Mouse (Mus musculus) forebrain, embryonic 11.5 days (tissue): Measurements from ENCODE around the gene Opn3. TPM values are rescaled to one million over a fixed set of nuclear protein-coding genes. Genes with fewer than 3 reads are reported as not detected.

Source experiments
- ATAC-seq: fragments of 200-750 bp; cut with Nextera tagmentation; replicated peaks from 2 replicates; pipeline ENCODE4 v1.8.0; 2017; ENCODE audit warnings: moderate TSS enrichment; ENCODE audit not compliant: low FRiP score
- DNase-seq: peaks from one replicate; pipeline ENCODE4 v3.0.0-alpha.2; 2017; ENCODE audit warnings: low spot score
- H3K27ac ChIP-seq: fragments of 300-500 bp; sonication (generic); 2 replicates; pipeline ENCODE4 v1.5.1; 2014; ENCODE audit warnings: low read depth, low read length
- H3K27me3 ChIP-seq: fragments of 300-500 bp; sonication (generic); 2 replicates; pipeline ENCODE4 v1.6.1; 2014; ENCODE audit warnings: mild to moderate bottlenecking, low read length, mixed read lengths; ENCODE audit not compliant: control insufficient read depth, insufficient read depth
- H3K36me3 ChIP-seq: fragments of 300-500 bp; sonication (generic); 2 replicates; pipeline ENCODE4 v1.6.1; 2014; ENCODE audit warnings: mild to moderate bottlenecking, low read length, moderate library complexity, mixed read lengths; ENCODE audit not compliant: control insufficient read depth, insufficient read depth
- H3K4me1 ChIP-seq: fragments of 300-500 bp; sonication (generic); replicated peaks from 2 replicates; pipeline ENCODE4 v1.6.1; 2014; ENCODE audit warnings: low read length, mixed read lengths; ENCODE audit not compliant: control insufficient read depth, insufficient read depth
- H3K4me2 ChIP-seq: fragments of 300-500 bp; sonication (generic); 2 replicates; pipeline ENCODE4 v1.6.1; 2014; ENCODE audit warnings: low read depth, mild to moderate bottlenecking, low read length, moderate library complexity, mixed read lengths; ENCODE audit not compliant: severe bottlenecking
- H3K4me3 ChIP-seq: fragments of 300-500 bp; sonication (generic); 2 replicates; pipeline ENCODE4 v1.5.1; 2014; ENCODE audit warnings: low read depth, low read length
- H3K9ac ChIP-seq: fragments of 300-500 bp; sonication (generic); 2 replicates; pipeline ENCODE4 v1.6.1; 2014; ENCODE audit warnings: low read length
- H3K9me3 ChIP-seq: fragments of 300-500 bp; sonication (generic); 2 replicates; pipeline ENCODE4 v1.6.1; 2016; ENCODE audit warnings: low read length, mixed read lengths; ENCODE audit not compliant: control insufficient read depth
- WGBS: fragments of 180-500 bp; shearing (Covaris S2); extraction: QIAGEN DNeasy Blood & Tissue Kit; methylation state at CpG from one replicate; pipeline ENCODE4 v1.1.7; 2014; 5-methylcytosine and 5-hydroxymethylcytosine counted together
- polyA plus RNA-seq: library from polyadenylated mRNA; unstranded; fragments of >200 nt; fragmentation: Nextera tagmentation; extraction: Ambion mirVana; gene quantifications from 2 replicates; pipeline ENCODE4 v1.2.1, GENCODE M21; 2014

Opn3 gene
- polyA plus RNA-seq, 1 experiment from 2014 or later = 11.5 TPM

GRCm38 (mm10) chr1:175640435-175641150 is 52.0 kb downstream of the Opn3 start:
- Histone ChIP-seq H3K9ac (no peak overlapping the region), H3K27me3 (no peaks in the 10 kb centered on the region)
- WGBS = 88% methylated on average over 6 of the region's 6 CpGs

GRCm38 (mm10) chr1:175639072-175639471 is 53.5 kb downstream of the Opn3 start:
- no peak for ATAC-seq
- H3K27ac ChIP-seq = no peak overlapping the region

More at GRCm38 (mm10) chr1:175640435-175641150, 52.0 kb downstream of the Opn3 start:
- Histone ChIP-seq H3K4me2 (no peak overlapping the region), H3K36me3 (no peaks in the 10 kb centered on the region), H3K4me3 (no peak overlapping the region), H3K27ac (no peak overlapping the region), H3K4me1 (no peaks in the 10 kb centered on the region), H3K9me3 (no peaks in the 10 kb centered on the region)
- ATAC-seq (no peak), DNase-seq (no peak)

GRCm38 (mm10) chr1:175637677-175638076 is 54.9 kb downstream of the Opn3 start:
- no peak overlapping the region for H3K4me2 ChIP-seq
- no peaks in the 10 kb centered on the region for H3K27me3 ChIP-seq
- H3K27ac ChIP-seq = no peak overlapping the region
- no peaks in the 10 kb centered on the region for H3K4me1 ChIP-seq
- H3K36me3 ChIP-seq = no peaks in the 10 kb centered on the region
- WGBS = 79% methylated on average over 7 of the region's 7 CpGs
- no peaks in the 10 kb centered on the region for H3K9me3 ChIP-seq
- no peak overlapping the region for H3K9ac ChIP-seq
- DNase-seq (no peak), ATAC-seq (no peak)
- no peak overlapping the region for H3K4me3 ChIP-seq

More at GRCm38 (mm10) chr1:175639072-175639471, 53.5 kb downstream of the Opn3 start:
- Histone ChIP-seq H3K4me3 (no peak overlapping the region), H3K4me2 (no peak overlapping the region), H3K9ac (no peak overlapping the region), H3K9me3 (no peaks in the 10 kb centered on the region), H3K4me1 (no peaks in the 10 kb centered on the region), H3K27me3 (no peaks in the 10 kb centered on the region), H3K36me3 (no peaks in the 10 kb centered on the region)
- no peak for DNase-seq
- WGBS = 85% methylated on average over 7 of the region's 7 CpGs

GRCm38 (mm10) chr1:175632470-175632869 is 60.1 kb downstream of the Opn3 start:
- Histone ChIP-seq H3K4me1 (no peaks in the 10 kb centered on the region), H3K9ac (no peak overlapping the region), H3K4me3 (no peak overlapping the region), H3K27me3 (no peaks in the 10 kb centered on the region), H3K9me3 (no peaks in the 10 kb centered on the region), H3K4me2 (no peak overlapping the region), H3K36me3 (no peaks in the 10 kb centered on the region), H3K27ac (no peak overlapping the region)
- no peak for DNase-seq
- ATAC-seq = no peak
- WGBS = 97% methylated on average over 14 of the region's 14 CpGs

- Histone ChIP-seq H3K4me3 (no peak overlapping the region), H3K4me1 (no peaks in the 10 kb centered on the region), H3K36me3 (no peaks in the 10 kb centered on the region), H3K27ac (no peak overlapping the region), H3K9me3 (no peaks in the 10 kb centered on the region), H3K9ac (no peak overlapping the region), H3K27me3 (no peaks in the 10 kb centered on the region), H3K4me2 (no peak overlapping the region)
- DNase-seq = no peak
- no peak for ATAC-seq
- WGBS = 87% methylated on average over 10 of the region's 10 CpGs
Observed at GRCm38 (mm10) chr1:175631721-175632221, 60.8 kb downstream of the Opn3 start.

DNA sequence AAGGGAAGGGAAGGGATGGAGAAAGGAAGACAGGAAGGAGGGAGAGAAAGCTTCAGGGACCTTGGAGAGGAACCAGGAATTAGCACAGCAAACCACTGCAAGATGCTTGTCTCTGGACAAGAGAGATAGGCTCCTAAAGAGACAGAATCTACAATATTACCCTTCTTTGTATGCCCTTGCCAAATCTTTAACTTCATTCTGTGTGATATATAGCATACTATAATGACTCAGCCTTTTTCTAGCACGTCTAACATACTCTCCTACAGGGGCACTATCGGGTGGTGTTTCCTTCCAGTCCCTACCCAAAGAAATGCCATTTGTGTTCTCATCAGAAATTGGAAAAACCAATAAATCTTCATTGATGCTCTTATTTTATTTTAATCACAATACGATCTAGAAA is 61.5 kb downstream of the Opn3 start:
- no peaks in the 10 kb centered on the region for H3K9me3 ChIP-seq
- 85% methylated on average over 3 of the region's 3 CpGs for WGBS
- DNase-seq = no peak

DNA sequence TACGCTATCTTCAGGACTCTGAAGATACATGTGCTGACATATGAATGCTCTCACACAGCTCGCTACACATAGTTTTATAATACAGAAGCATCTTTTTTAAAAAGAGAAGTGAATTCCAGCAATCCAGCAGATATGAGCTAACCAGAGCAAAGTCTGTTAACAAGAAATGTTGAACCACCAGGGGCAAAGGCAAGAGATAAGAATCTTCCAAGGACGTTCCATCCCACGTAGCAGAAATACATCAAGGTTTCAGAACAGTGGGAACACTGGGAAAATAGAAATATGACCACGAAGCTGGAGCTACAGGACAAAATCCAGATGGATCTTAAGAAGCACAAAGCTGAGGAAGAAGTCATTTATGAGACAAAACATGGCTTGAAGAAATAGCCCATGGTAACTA is 62.2 kb downstream of the Opn3 start:
- no peaks in the 10 kb centered on the region for H3K4me1 ChIP-seq
- H3K4me3 ChIP-seq = no peak overlapping the region
- WGBS = 89% methylated on average over 5 of the region's 5 CpGs
- H3K27me3 ChIP-seq = no peaks in the 10 kb centered on the region
- no peaks in the 10 kb centered on the region for H3K9me3 ChIP-seq
- no peak for DNase-seq
- no peak overlapping the region for H3K27ac ChIP-seq
- no peak for ATAC-seq
- no peak overlapping the region for H3K9ac ChIP-seq
- H3K36me3 ChIP-seq = no peaks in the 10 kb centered on the region
- H3K4me2 ChIP-seq = no peak overlapping the region

More for the DNA sequence above, 61.5 kb downstream of the Opn3 start:
- Histone ChIP-seq H3K4me3 (no peak overlapping the region), H3K27ac (no peak overlapping the region), H3K36me3 (no peaks in the 10 kb centered on the region), H3K27me3 (no peaks in the 10 kb centered on the region), H3K4me2 (no peak overlapping the region), H3K4me1 (no peaks in the 10 kb centered on the region), H3K9ac (no peak overlapping the region)
- no peak for ATAC-seq

- no peak overlapping the region for H3K27ac ChIP-seq
- WGBS = 85% methylated on average over 6 of the region's 6 CpGs
Observed at GRCm38 (mm10) chr1:175629248-175629647, 63.3 kb downstream of the Opn3 start.

More at GRCm38 (mm10) chr1:175629248-175629647, 63.3 kb downstream of the Opn3 start:
- ATAC-seq (no peak), DNase-seq (no peak)
- H3K9me3 ChIP-seq = no peaks in the 10 kb centered on the region
- no peaks in the 10 kb centered on the region for H3K36me3 ChIP-seq
- H3K27me3 ChIP-seq = no peaks in the 10 kb centered on the region
- H3K4me1 ChIP-seq = peaks cover 1% of the 10 kb centered on the region; the same call in 1 of the 2 replicates
- H3K4me2 ChIP-seq = no peak overlapping the region
- no peak overlapping the region for H3K9ac ChIP-seq
- H3K4me3 ChIP-seq = no peak overlapping the region
